15 mouse cellular contexts compared by ENCODE assay signal in genomic region chr9:49906306-49906705, GRCm38 (mm10).
DNase-seq lines count a peak whose midpoint lies in the region; ATAC-seq and TF ChIP-seq lines count a peak whose summit lies in the region.
"Had no signal": no experiment of that assay in that cellular context is flagged by ENCODE, and none has a peak within 500 bp of the region (broad histone marks: within the 10 kb centered on the region; RNA-seq: fewer than 3 reads in every experiment).

No protein-coding gene starts in this region.

- H3K4me3 ChIP-seq in gastrocnemius, adult 2 months: no peak overlapping the region
- H3K4me3 ChIP-seq in heart, embryonic 13.5 days: no peak overlapping the region
- H3K4me3 ChIP-seq: embryonic facial prominence, embryonic 13.5 days; forebrain, embryonic 15.5 days had no signal

- no peaks in the 10 kb centered on the region for H3K36me3 ChIP-seq in heart, embryonic 13.5 days
- H3K36me3 ChIP-seq: embryonic facial prominence, embryonic 13.5 days; forebrain, embryonic 15.5 days had no signal

- peak overlapping the region; percentile 36 for H3K4me2 ChIP-seq in heart, embryonic 13.5 days
- H3K4me2 ChIP-seq: embryonic facial prominence, embryonic 13.5 days; forebrain, embryonic 15.5 days had no signal

- no peak overlapping the region for H3K9ac ChIP-seq in heart, embryonic 13.5 days
- H3K9ac ChIP-seq: embryonic facial prominence, embryonic 13.5 days; forebrain, embryonic 15.5 days had no signal

- H3K9me3 ChIP-seq in heart, embryonic 13.5 days: no peaks in the 10 kb centered on the region
- H3K9me3 ChIP-seq: embryonic facial prominence, embryonic 13.5 days; forebrain, embryonic 15.5 days had no signal

- no peak for TF ChIP-seq CTCF in gastrocnemius, adult 2 months (IDR thresholded peaks at IDR 0.05)

- H3K27me3 ChIP-seq in heart, embryonic 13.5 days (replicated peaks): no peaks in the 10 kb centered on the region
- H3K27me3 ChIP-seq: embryonic facial prominence, embryonic 13.5 days; forebrain, embryonic 15.5 days had no signal

- ATAC-seq in heart, embryonic 13.5 days (ENCODE audit: extremely low read depth, insufficient number of reproducible peaks, low FRiP score, low TSS enrichment): peak; percentile 51; the same call in 1 of the 2 replicates
- ATAC-seq in erythroid progenitor cell, adult 5-6 weeks (replicated peaks; ENCODE audit: low FRiP score, poor library complexity, severe bottlenecking): no peak
- ATAC-seq: activated CD4-positive, CD25-positive, alpha-beta regulatory T cell, adult 4 months; forebrain, embryonic 15.5 days had no signal

- WGBS in heart, embryonic 13.5 days: 14% methylated on average over 4 of the region's 4 CpGs

- DNase-seq in gastrocnemius, adult 2 months: no peak
- DNase-seq in gastrocnemius, adult 18-20 months (ENCODE audit: low spot score): no peak
- DNase-seq in retina, adult 2 months (ENCODE audit: low read depth, low spot score): peak; percentile 45
- DNase-seq in retina, embryonic 14.5 days (ENCODE audit: low spot score): no peak
- peak; percentile 37 for DNase-seq in retina, postnatal 7 days (ENCODE audit: low read depth, low spot score)
- no peak for DNase-seq in left cerebral cortex, postnatal 36 days (ENCODE audit: low spot score in 2 of 2)
- DNase-seq: cerebellum, postnatal 14 days; gastrocnemius, postnatal 10 days; kidney, adult 11 months; kidney, postnatal 4 days had no signal

- H3K4me1 ChIP-seq in heart, embryonic 13.5 days: peaks cover 19% of the 10 kb centered on the region

- H3K27ac ChIP-seq in gastrocnemius, adult 2 months: peak overlapping the region; percentile 16
- H3K27ac ChIP-seq in heart, embryonic 13.5 days (replicated peaks): peak overlapping the region; percentile 87
- H3K27ac ChIP-seq: embryonic facial prominence, embryonic 13.5 days; forebrain, embryonic 15.5 days had no signal

- intact Hi-C loops in gastrocnemius, adult 2 months (cut with DNase I): no loop called here
- intact Hi-C loops in left cerebral cortex, postnatal 36 days (cut with DNase I): no loop called here

Comparison
In these comparisons a context has a peak if more than half of its experiments do, and no peak if none do; other contexts are left out.
1. DNase-seq: peak in retina, adult 2 months (single experiment) and retina, postnatal 7 days (single experiment); none in gastrocnemius, adult 2 months (single experiment), gastrocnemius, adult 18-20 months (single experiment), retina, embryonic 14.5 days (single experiment) and left cerebral cortex, postnatal 36 days (0 of 2).